Mouse (Mus musculus): ENCODE measurements around the gene Neurl1a. TPM values are rescaled to one million over a fixed set of nuclear protein-coding genes. Genes with fewer than 3 reads are reported as not detected.
"Not testable (repeated sequence)": the region's sequence is repeated elsewhere in the genome, so short reads cannot be mapped to it uniquely, and the experiment has no call there.

Gene Neurl1a
- total RNA-seq (2021): 10 to 100 TPM; 11.5 to 15.3 TPM
- long read RNA-seq, experiment 1, full-length matches to known transcripts: 3 of 11 reads
- long read RNA-seq, experiment 1, partial matches to known transcripts: 3 of 11 reads
- long read RNA-seq, experiment 1, other reads (novel, unspliced or antisense): 5 of 11 reads
- long read RNA-seq, experiment 2, full-length matches to known transcripts: 13 of 17 reads
- long read RNA-seq, experiment 2, partial matches to known transcripts: 3 of 17 reads
- long read RNA-seq, experiment 2, other reads (novel, unspliced or antisense): 1 of 17 reads

GRCm38 (mm10) chr19:47178431-47179271 is at the start of gene Neurl1a:
TSS of gene Neurl1a (plus strand) at chr19:47178820.
- DNase-seq: peak; percentile 74 to 75

DNA sequence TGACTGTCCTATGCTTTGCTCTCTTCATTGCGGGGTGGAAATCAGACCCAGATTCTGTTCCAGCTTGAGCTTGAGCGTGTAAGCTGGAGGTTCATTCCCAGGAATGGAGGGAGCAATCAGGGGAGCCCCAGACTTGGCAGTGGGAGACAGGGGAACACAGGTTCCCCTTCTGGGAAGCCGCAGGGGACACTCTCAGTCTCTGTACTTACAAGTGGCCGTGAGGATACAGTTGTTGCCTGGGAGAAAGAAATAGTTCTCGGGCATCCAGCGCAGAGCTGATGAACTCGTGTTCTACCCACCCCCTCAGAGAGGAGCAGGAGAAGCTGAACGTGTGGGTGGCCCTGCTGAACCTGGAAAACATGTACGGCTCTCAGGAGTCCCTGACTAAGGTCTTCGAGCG is 49.8 kb upstream of the Neurl1a start:
- no peak for DNase-seq

GRCm38 (mm10) chr19:47130551-47131125 is 48.0 kb upstream of the Neurl1a start:
- peak; percentile 39 to 44 for DNase-seq

- no peak for DNase-seq
Observed at GRCm38 (mm10) chr19:47133161-47133560, 45.5 kb upstream of the Neurl1a start.

DNA sequence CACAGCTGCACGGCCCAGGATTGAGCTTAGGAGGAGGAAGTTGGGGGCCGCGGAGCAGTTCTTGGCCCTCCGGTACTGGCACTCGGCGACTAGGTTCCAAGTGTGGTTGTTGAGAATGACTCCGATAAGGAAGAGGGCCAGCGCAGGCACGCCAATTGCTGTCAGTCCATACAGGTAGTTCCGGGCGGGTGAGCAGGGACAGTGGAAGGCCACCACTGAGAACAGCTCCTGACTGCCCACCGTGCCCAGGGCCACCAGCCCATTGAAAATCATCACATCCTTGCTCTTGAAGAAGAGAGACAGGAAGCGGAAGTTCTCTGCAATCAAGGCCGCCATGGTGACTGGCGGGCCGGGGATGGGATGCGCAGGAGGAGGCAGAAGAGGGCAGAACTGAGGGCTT is 43.1 kb upstream of the Neurl1a start:
- DNase-seq: no peak

DNA sequence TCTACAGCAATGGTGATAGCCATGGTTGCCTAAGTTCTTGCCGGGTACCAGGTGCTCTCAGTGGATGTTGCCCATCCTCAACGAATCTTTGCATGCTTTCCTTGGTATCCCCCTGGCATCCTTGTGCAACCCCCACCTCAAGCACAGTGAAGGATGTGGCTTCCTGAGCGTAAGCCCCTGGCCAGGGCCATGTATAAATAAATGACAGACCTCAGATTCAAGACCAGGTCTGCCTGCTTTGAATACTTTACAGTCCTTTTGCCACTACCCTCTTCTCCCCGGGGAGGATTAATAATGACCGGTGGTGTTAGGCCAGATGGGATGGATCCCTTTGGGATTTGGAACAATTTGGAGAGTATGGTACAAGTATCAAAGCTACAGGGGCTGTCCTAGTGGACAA is 42.5 kb upstream of the Neurl1a start:
- DNase-seq: no peak

DNA sequence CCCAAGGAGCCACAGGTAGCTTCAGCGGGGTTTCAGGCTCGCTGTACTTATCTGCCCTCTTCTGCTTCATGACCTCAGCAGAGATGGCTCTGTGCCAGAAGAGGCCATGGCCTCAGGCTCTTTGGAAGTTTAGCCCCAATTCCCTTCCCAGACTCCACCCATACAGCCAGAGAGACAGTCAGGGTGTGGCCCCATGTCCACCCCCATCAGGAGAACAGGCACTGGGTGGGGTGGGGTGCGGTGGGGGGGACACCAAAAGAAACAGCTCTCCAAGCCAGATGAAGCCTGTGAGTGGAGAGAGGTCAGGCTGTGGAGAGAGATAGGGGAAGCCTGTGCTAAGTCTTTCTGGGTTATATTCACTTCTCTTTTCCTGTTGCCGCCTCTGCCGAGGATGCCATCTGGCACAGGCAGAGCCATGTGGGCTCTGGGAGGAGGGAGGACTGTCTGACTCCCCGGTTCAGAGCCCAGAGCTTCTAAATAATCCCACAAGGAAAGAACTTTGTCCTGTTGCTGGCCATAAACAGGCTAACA is 41.5 kb upstream of the Neurl1a start:
- DNase-seq: peak; percentile 61 to 75

DNA sequence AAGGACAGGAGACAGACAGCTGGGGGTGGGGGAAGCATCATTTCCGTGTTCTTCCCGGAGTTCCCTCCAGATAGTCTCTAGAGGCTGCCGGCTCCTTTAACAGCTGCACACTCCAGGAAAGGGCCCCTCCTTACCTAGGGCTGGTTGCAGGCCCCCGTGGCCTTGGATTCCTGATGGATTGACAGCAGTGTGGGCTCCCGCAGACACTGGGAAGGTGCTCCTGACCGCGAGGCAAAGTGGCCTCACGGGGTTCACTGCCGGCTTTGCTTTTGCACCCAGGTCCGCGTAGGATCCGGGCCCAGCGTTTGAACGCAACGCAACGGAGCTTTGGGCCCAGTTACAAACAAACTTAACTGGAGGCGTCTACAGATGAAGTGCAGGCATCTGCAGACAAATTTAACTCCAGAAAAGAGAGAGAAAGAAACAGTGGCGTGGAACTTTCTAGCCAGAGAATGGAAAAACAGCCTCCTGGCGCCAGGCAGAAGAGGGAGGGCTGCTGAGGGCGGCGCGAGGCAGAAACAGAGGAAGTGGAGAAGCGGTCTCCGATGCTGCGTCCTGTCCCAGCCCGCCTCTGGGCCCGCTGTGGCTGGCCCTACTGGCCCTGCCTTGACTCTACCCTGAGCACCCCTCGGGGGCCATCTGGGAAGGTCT is 40.7 kb upstream of the Neurl1a start, which contains the start of gene Calhm2:
Gene Calhm2 (minus strand): TSS at position 524 of the 651 bp plus-strand sequence.
- peak; percentile 62 to 73 for DNase-seq

DNA sequence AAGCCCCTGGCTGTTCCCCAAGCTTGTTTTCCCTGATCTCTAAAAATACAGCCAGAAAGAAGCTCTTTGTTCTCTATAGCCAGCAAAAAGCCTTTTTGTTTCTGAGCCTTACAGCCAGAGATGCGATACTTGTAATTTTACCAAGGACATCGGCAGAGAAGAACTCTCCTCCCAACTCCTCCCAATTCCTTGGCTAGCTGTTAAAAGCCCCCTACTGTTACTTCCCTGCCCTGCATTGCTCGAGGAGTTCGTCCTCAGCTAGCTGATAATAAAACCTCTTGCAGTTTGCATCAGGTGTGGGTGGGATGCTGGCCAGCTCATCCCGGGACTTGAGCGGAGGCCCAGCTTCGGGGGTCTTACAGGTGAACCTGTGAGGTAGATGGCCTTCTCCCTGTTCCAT is 39.0 kb upstream of the Neurl1a start:
- DNase-seq: not testable (repeated sequence)

- no peak for DNase-seq
Observed at GRCm38 (mm10) chr19:47142438-47142837, 36.2 kb upstream of the Neurl1a start.

GRCm38 (mm10) chr19:47144154-47144553 is 34.5 kb upstream of the Neurl1a start, which contains the start of gene Calhm1:
TSS of gene Calhm1 (minus strand) at chr19:47144254.
- no peak for DNase-seq

DNA sequence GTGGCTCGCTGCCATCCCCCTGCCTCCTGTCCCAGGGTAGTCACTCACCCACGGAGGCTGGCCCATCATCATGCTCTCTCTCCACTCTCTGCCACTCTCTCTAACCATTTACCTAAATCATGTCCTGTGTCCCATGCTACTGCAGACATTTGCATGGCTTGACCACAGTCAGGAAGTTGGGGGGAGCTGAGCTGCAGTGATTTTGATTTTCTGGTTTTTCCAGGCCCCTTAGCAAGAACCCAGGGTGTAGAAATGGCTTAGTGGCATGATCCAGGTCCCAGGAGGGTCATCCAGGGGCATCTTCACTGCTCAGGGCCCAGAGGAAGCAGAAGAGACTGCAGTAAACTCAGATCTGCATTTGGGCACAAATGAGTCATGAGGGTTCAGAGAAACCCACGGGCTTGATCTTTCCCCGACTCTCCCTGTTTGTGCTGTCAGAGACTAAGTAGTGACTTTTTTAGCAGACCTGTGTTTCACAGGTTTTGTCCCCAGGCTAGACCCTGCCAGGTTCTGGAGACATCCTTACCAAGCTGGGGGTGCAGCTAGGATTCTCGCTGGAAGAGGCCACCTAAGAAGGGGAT is 30.3 kb upstream of the Neurl1a start:
- no peak for DNase-seq

DNA sequence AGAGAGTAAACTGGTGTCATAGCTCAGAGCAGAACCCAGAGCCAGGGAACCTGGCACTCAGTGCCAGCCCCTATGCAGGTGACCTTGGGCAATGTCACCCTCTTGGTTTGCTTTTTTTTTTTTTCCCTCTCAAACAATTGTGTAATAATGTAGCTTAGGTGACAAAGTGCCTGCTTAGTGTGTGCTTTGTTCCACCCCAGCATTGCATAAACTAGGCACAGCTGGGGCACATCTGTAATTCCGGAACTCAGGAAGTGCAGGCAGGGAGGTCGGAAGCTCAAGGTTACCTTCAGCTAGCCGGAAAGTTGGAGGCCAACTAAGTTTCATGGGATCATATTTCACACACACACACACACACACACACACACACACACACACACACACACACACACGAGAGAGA is 28.8 kb upstream of the Neurl1a start:
- DNase-seq: peak in 1 of 2 experiments; percentile 39

DNA sequence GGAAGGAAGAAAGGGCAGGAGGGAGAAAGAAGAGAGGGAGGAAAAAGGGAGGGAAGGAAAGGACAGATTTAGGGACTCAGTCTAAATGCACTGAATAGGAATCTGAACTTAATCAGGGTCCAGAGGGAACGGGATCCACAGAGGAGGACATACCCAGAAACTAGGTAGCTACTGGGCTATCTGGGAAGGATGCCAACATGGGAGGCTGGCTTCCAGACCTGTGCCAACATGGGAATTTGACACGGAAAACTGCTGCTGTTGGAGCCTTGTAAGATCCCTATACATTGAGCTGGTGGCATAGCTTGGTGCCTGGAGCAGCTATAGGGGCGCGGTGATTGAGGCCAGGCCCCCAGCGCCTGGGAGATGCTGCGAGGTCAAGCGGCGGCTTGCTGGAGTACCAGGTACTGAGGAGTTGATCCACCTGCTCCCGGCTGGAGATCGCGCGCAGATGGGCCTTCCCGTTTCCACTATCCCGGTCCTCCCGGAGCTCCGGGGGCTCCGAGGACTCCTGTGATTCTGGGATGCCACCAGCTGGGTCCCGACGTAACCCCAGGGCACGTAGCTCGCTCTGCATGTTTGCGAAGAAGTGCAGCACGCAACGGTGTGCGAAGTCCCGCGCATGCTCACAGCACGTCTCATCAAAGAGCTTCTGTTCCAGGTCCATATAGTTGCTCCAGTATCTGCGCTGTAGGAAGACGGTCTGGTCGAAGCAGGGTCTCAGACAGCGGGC is 27.1 kb upstream of the Neurl1a start:
- no peak for DNase-seq

DNA sequence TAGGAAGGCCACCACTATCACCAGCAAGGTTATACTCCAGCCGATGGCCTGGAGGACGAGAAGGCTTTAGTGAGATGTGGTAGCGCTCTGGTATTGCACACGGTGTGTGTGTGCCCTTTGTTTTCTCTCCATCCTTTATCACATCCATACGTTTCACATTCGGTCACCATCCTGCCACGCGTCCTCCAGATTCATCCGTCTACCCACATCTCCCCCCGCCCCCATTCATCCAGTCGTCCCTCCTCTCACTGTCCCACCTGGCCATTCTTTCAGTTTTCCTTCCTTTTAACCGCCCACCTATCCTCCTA is 26.6 kb upstream of the Neurl1a start:
- DNase-seq: no peak

GRCm38 (mm10) chr19:47153767-47154166 is 24.9 kb upstream of the Neurl1a start:
- no peak for DNase-seq

- DNase-seq: no peak
Observed at GRCm38 (mm10) chr19:47157664-47158063, 21.0 kb upstream of the Neurl1a start, which contains the start of gene Calhm3. TSS of gene Calhm3 (minus strand) at chr19:47157764.

DNA sequence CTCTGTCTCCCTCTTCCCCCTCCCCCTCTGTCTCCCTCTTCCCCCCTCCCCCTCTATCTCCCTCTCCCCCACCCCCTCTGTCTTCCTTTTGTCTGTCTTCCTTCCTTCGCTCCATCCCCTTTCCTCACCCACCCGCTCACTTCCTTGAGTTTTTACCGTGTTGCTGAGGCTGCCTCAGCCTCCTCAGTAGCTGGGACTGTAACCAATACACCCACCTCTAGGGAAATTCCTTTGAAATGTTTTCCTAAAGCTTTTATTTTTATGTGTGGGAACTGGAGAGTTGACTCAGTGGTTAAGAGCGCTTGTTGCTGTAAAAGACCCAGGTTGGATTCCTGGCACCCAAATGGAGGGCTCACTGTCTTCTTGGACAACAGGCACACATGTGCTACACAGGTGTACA is 17.0 kb upstream of the Neurl1a start:
- DNase-seq: no peak

DNA sequence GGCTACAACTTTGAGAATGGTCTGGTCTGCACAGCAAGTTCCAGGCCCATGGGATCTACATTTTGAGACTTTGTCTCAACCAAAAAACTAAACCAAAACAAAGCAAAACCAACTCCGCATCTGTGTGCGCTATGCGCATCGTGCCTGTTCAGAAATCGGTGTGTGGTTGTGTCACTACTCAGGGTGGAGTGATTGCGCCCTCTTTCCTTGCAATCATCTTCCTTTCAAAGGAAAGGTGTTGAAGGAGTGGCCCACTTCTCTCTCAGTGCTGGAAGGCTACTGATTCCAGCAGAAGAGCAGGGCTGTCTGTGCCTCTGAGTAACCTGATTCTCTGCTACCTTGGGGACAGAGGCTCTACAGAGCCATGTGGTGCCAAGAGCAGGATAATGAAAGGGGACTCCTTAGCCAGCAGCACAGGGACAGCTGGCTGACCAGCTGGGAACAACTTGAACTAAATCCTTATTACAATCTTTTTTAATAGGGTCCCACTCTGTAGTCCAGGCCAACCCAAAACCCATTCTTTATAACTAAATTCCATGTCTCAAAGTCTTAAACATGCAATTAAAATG is 15.4 kb upstream of the Neurl1a start:
- DNase-seq: no peak

GRCm38 (mm10) chr19:47166758-47167157 is 11.9 kb upstream of the Neurl1a start:
- no peak for DNase-seq
